Mouse (Mus musculus) forebrain, embryonic 10.5 days (tissue): ENCODE results near the gene Oosp2. TPM values are rescaled to one million over a fixed set of nuclear protein-coding genes. Genes with fewer than 3 reads are reported as not detected.

Experiments
- DNase-seq: peaks from one replicate; pipeline ENCODE4 v3.0.0-alpha.2; 2017; ENCODE audit warnings: low spot score; ENCODE audit errors: extremely low spot score
- H3K27ac ChIP-seq: fragments of 300-500 bp; sonication (generic); 2 replicates; pipeline ENCODE4 v1.5.1; 2016; ENCODE audit warnings: mild to moderate bottlenecking
- H3K27me3 ChIP-seq: fragments of 300-500 bp; sonication (generic); 2 replicates; pipeline ENCODE4 v1.6.1; 2016; ENCODE audit warnings: mild to moderate bottlenecking; ENCODE audit not compliant: poor library complexity, severe bottlenecking
- H3K36me3 ChIP-seq: fragments of 300-500 bp; sonication (generic); replicated peaks from 2 replicates; pipeline ENCODE4 v1.6.1; 2016; ENCODE audit warnings: mild to moderate bottlenecking, moderate library complexity
- H3K4me1 ChIP-seq: fragments of 300-500 bp; sonication (generic); 2 replicates; pipeline ENCODE4 v1.6.1; 2016
- H3K4me3 ChIP-seq: fragments of 300-500 bp; sonication (generic); 2 replicates; pipeline ENCODE4 v1.5.1; 2016; ENCODE audit warnings: mild to moderate bottlenecking, moderate library complexity
- H3K9me3 ChIP-seq: fragments of 300-500 bp; sonication (generic); 2 replicates; pipeline ENCODE4 v1.6.1; 2016; ENCODE audit warnings: mild to moderate bottlenecking, moderate library complexity
- WGBS: fragments of 180-500 bp; shearing (Covaris S2); methylation state at CpG from one replicate; pipeline ENCODE4 v1.1.7; 2016; 5-methylcytosine and 5-hydroxymethylcytosine counted together
- polyA plus RNA-seq: library from polyadenylated mRNA; unstranded; fragments of >200 nt; fragmentation: Nextera tagmentation; extraction: Ambion mirVana; gene quantifications from 2 replicates; pipeline ENCODE4 v1.2.1, GENCODE M21; 2016

Gene Oosp2
- polyA plus RNA-seq: not detected in 2 replicates

GRCm38 (mm10) chr19:11660459-11660858, at the start of gene Oosp2:
Oosp2 (minus strand) TSS chr19:11660559.
- 94% methylated on average over 5 of the region's 5 CpGs for WGBS
- no peak within 1 kb of the TSS for H3K4me3 ChIP-seq
- H3K27me3 ChIP-seq: no peaks in the 10 kb centered on the region
- no peaks in the 10 kb centered on the region for H3K9me3 ChIP-seq
- no peaks in the 10 kb centered on the region for H3K4me1 ChIP-seq
- no peak within 1 kb of the TSS for H3K27ac ChIP-seq
- no peak for DNase-seq
- H3K36me3 ChIP-seq: no peaks in the 10 kb centered on the region

GRCm38 (mm10) chr19:11698342-11698741, 38.0 kb upstream of the Oosp2 start:
- Histone ChIP-seq H3K27ac (no peak overlapping the region), H3K4me3 (no peak overlapping the region), H3K36me3 (no peaks in the 10 kb centered on the region), H3K27me3 (no peaks in the 10 kb centered on the region), H3K9me3 (no peaks in the 10 kb centered on the region), H3K4me1 (no peaks in the 10 kb centered on the region)
- no peak for DNase-seq
- WGBS: 92% methylated on average over 6 of the region's 6 CpGs

- WGBS: 91% methylated on average over 2 of the region's 2 CpGs
Observed at GRCm38 (mm10) chr19:11696755-11697154, 36.4 kb upstream of the Oosp2 start, which contains the start of gene Oosp3. Oosp3 (plus strand) TSS chr19:11697055.

GRCm38 (mm10) chr19:11691454-11691853, 31.1 kb upstream of the Oosp2 start:
- no peak for DNase-seq
- H3K4me1 ChIP-seq: no peaks in the 10 kb centered on the region
- H3K27ac ChIP-seq: no peak overlapping the region
- 69% methylated on average over 1 of the region's 1 CpGs for WGBS
- H3K4me3 ChIP-seq: no peak overlapping the region
- no peaks in the 10 kb centered on the region for H3K36me3 ChIP-seq
- no peaks in the 10 kb centered on the region for H3K27me3 ChIP-seq
- no peaks in the 10 kb centered on the region for H3K9me3 ChIP-seq

More at GRCm38 (mm10) chr19:11696755-11697154, 36.4 kb upstream of the Oosp2 start, which contains the start of gene Oosp3:
- Histone ChIP-seq H3K36me3 (no peaks in the 10 kb centered on the region), H3K27ac (no peak within 1 kb of the TSS), H3K4me1 (no peaks in the 10 kb centered on the region), H3K9me3 (no peaks in the 10 kb centered on the region), H3K4me3 (no peak within 1 kb of the TSS), H3K27me3 (no peaks in the 10 kb centered on the region)
- DNase-seq: no peak

- Histone ChIP-seq H3K36me3 (no peaks in the 10 kb centered on the region), H3K4me1 (no peaks in the 10 kb centered on the region), H3K27ac (no peak within 1 kb of the TSS), H3K27me3 (no peaks in the 10 kb centered on the region), H3K9me3 (no peaks in the 10 kb centered on the region), H3K4me3 (no peak within 1 kb of the TSS)
- no peak for DNase-seq
- WGBS: 82% methylated on average over 5 of the region's 5 CpGs
Observed at GRCm38 (mm10) chr19:11690839-11691238, 30.5 kb upstream of the Oosp2 start, which contains the start of gene Oosp1. Oosp1 (minus strand) TSS chr19:11691150.

GRCm38 (mm10) chr19:11661562-11661961, 1.2 kb upstream of the Oosp2 start:
- H3K36me3 ChIP-seq: no peaks in the 10 kb centered on the region
- DNase-seq: no peak
- no peaks in the 10 kb centered on the region for H3K27me3 ChIP-seq

GRCm38 (mm10) chr19:11659142-11659541, 1.2 kb downstream of the Oosp2 start:
- no peaks in the 10 kb centered on the region for H3K36me3 ChIP-seq
- no peak overlapping the region for H3K4me3 ChIP-seq
- no peak overlapping the region for H3K27ac ChIP-seq
- no peaks in the 10 kb centered on the region for H3K27me3 ChIP-seq
- 86% methylated on average over 2 of the region's 2 CpGs for WGBS
- H3K9me3 ChIP-seq: no peaks in the 10 kb centered on the region
- no peaks in the 10 kb centered on the region for H3K4me1 ChIP-seq
- no peak for DNase-seq

More at GRCm38 (mm10) chr19:11661562-11661961, 1.2 kb upstream of the Oosp2 start:
- H3K4me1 ChIP-seq: no peaks in the 10 kb centered on the region
- H3K4me3 ChIP-seq: no peak overlapping the region
- H3K9me3 ChIP-seq: no peaks in the 10 kb centered on the region
- no peak overlapping the region for H3K27ac ChIP-seq

- no peak overlapping the region for H3K27ac ChIP-seq
- H3K9me3 ChIP-seq: no peaks in the 10 kb centered on the region
- H3K36me3 ChIP-seq: no peaks in the 10 kb centered on the region
- DNase-seq: no peak
- no peaks in the 10 kb centered on the region for H3K27me3 ChIP-seq
- no peak overlapping the region for H3K4me3 ChIP-seq
- 92% methylated on average over 4 of the region's 4 CpGs for WGBS
- no peaks in the 10 kb centered on the region for H3K4me1 ChIP-seq
Observed at GRCm38 (mm10) chr19:11649564-11649963, 10.8 kb downstream of the Oosp2 start.

GRCm38 (mm10) chr19:11646166-11646565, 14.2 kb downstream of the Oosp2 start:
- H3K4me3 ChIP-seq: no peak overlapping the region
- H3K27me3 ChIP-seq: no peaks in the 10 kb centered on the region
- H3K9me3 ChIP-seq: no peaks in the 10 kb centered on the region
- no peak overlapping the region for H3K27ac ChIP-seq
- 86% methylated on average over 3 of the region's 3 CpGs for WGBS
- no peaks in the 10 kb centered on the region for H3K4me1 ChIP-seq
- no peaks in the 10 kb centered on the region for H3K36me3 ChIP-seq
- no peak for DNase-seq

- Histone ChIP-seq H3K4me1 (no peaks in the 10 kb centered on the region), H3K27ac (no peak within 1 kb of the TSS), H3K27me3 (no peaks in the 10 kb centered on the region), H3K36me3 (no peaks in the 10 kb centered on the region), H3K4me3 (no peak within 1 kb of the TSS), H3K9me3 (no peaks in the 10 kb centered on the region)
- DNase-seq: no peak
- WGBS: 81% methylated on average over 1 of the region's 1 CpGs
Observed at GRCm38 (mm10) chr19:11640732-11641131, 19.6 kb downstream of the Oosp2 start, which contains the start of gene Ms4a3. Ms4a3 (minus strand) TSS chr19:11640851.

- no peak for DNase-seq
- Histone ChIP-seq H3K9me3 (no peaks in the 10 kb centered on the region), H3K27ac (no peak overlapping the region), H3K36me3 (no peaks in the 10 kb centered on the region), H3K4me1 (no peaks in the 10 kb centered on the region), H3K27me3 (no peaks in the 10 kb centered on the region), H3K4me3 (no peak overlapping the region)
- WGBS: 82% methylated on average over 4 of the region's 4 CpGs
Observed at GRCm38 (mm10) chr19:11639038-11639437, 21.3 kb downstream of the Oosp2 start.

- no peaks in the 10 kb centered on the region for H3K36me3 ChIP-seq
- H3K4me3 ChIP-seq: no peak overlapping the region
- H3K4me1 ChIP-seq: no peaks in the 10 kb centered on the region
- H3K27ac ChIP-seq: no peak overlapping the region
- no peak for DNase-seq
- 86% methylated on average over 5 of the region's 5 CpGs for WGBS
- H3K27me3 ChIP-seq: no peaks in the 10 kb centered on the region
- no peaks in the 10 kb centered on the region for H3K9me3 ChIP-seq
Observed at GRCm38 (mm10) chr19:11635572-11635971, 24.8 kb downstream of the Oosp2 start.

GRCm38 (mm10) chr19:11634330-11634729, 26.0 kb downstream of the Oosp2 start:
- WGBS: 82% methylated on average over 2 of the region's 2 CpGs
- H3K4me1 ChIP-seq: no peaks in the 10 kb centered on the region
- H3K27ac ChIP-seq: no peak overlapping the region
- H3K9me3 ChIP-seq: no peaks in the 10 kb centered on the region
- H3K4me3 ChIP-seq: no peak overlapping the region
- H3K27me3 ChIP-seq: no peaks in the 10 kb centered on the region
- DNase-seq: no peak
- H3K36me3 ChIP-seq: no peaks in the 10 kb centered on the region

GRCm38 (mm10) chr19:11633732-11634131, 26.6 kb downstream of the Oosp2 start:
- Histone ChIP-seq H3K4me3 (no peak overlapping the region), H3K27ac (no peak overlapping the region), H3K27me3 (no peaks in the 10 kb centered on the region), H3K36me3 (no peaks in the 10 kb centered on the region), H3K4me1 (no peaks in the 10 kb centered on the region), H3K9me3 (no peaks in the 10 kb centered on the region)
- DNase-seq: no peak
- WGBS: 90% methylated on average over 1 of the region's 1 CpGs
